In genomic region chr1:84417276-84417675, GRCm38 (mm10) we compare ENCODE assay signal across 19 mouse cellular contexts. TPM values are rescaled to one million over a fixed set of nuclear protein-coding genes. Genes with fewer than 3 reads are reported as not detected.
DNase-seq lines count a peak whose midpoint lies in the region; ATAC-seq lines count a peak whose summit lies in the region.
"Had no signal": no experiment of that assay in that cellular context is flagged by ENCODE, and none has a peak within 500 bp of the region (broad histone marks: within the 10 kb centered on the region; RNA-seq: fewer than 3 reads in every experiment).

No protein-coding gene starts in this region.

- H3K36me3 ChIP-seq in forebrain, embryonic 10.5 days (replicated peaks), result no peaks in the 10 kb centered on the region
- no peaks in the 10 kb centered on the region for H3K36me3 ChIP-seq in forebrain, embryonic 16.5 days (ENCODE audit: control insufficient read depth, insufficient read depth)
- no peaks in the 10 kb centered on the region for H3K36me3 ChIP-seq in kidney, embryonic 15.5 days
- no peaks in the 10 kb centered on the region for H3K36me3 ChIP-seq in midbrain, embryonic 12.5 days
- H3K36me3 ChIP-seq in midbrain, embryonic 10.5 days, result no peaks in the 10 kb centered on the region
- H3K36me3 ChIP-seq: limb, embryonic 13.5 days had no signal

- H3K4me1 ChIP-seq in forebrain, embryonic 10.5 days, result peaks cover 33% of the 10 kb centered on the region
- peaks cover 11% of the 10 kb centered on the region for H3K4me1 ChIP-seq in forebrain, embryonic 16.5 days (replicated peaks; ENCODE audit: control insufficient read depth, insufficient read depth, low read length)
- peaks cover 5% of the 10 kb centered on the region; the same call in 1 of the 2 replicates for H3K4me1 ChIP-seq in kidney, embryonic 15.5 days
- peaks cover 14% of the 10 kb centered on the region; the same call in 1 of the 2 replicates for H3K4me1 ChIP-seq in midbrain, embryonic 12.5 days
- peaks cover 18% of the 10 kb centered on the region for H3K4me1 ChIP-seq in midbrain, embryonic 10.5 days

- H3K4me3 ChIP-seq in forebrain, embryonic 10.5 days, result no peak overlapping the region
- H3K4me3 ChIP-seq in forebrain, embryonic 16.5 days (replicated peaks; ENCODE audit: low read length), result no peak overlapping the region
- H3K4me3 ChIP-seq in kidney, embryonic 15.5 days (replicated peaks), result no peak overlapping the region
- no peak overlapping the region for H3K4me3 ChIP-seq in midbrain, embryonic 12.5 days
- H3K4me3 ChIP-seq in midbrain, embryonic 10.5 days, result no peak overlapping the region
- H3K4me3 ChIP-seq: forebrain, embryonic 15.5 days; limb, embryonic 13.5 days had no signal

- H3K9ac ChIP-seq in forebrain, embryonic 16.5 days (replicated peaks; ENCODE audit: low read depth, low read length), result no peak overlapping the region
- H3K9ac ChIP-seq in kidney, embryonic 15.5 days, result no peak overlapping the region
- H3K9ac ChIP-seq in midbrain, embryonic 12.5 days (replicated peaks), result no peak overlapping the region
- H3K9ac ChIP-seq: forebrain, embryonic 15.5 days; limb, embryonic 13.5 days had no signal

- DNase-seq in forebrain, embryonic 10.5 days (ENCODE audit: extremely low spot score, low spot score), result no peak
- no peak for DNase-seq in kidney, adult 9 months
- no peak for DNase-seq in midbrain, embryonic 10.5 days (ENCODE audit: low spot score)
- DNase-seq in Muller cell, postnatal 12 days (ENCODE audit: inconsistent ontology term), result peak; percentile 73
- DNase-seq in adrenal gland, postnatal 25 days, result no peak
- DNase-seq: adrenal gland, adult 8-10 months; cerebellum, adult 11 months; cerebellum, adult 9-10 months; cerebellum, postnatal 36 days; gastrocnemius, postnatal 10 days; heart, postnatal 14 days; right cerebral cortex, postnatal 4 days had no signal

- no peaks in the 10 kb centered on the region for H3K9me3 ChIP-seq in forebrain, embryonic 10.5 days
- H3K9me3 ChIP-seq in forebrain, embryonic 16.5 days (ENCODE audit: control insufficient read depth, low read length), result no peaks in the 10 kb centered on the region
- H3K9me3 ChIP-seq in kidney, embryonic 15.5 days (replicated peaks), result no peaks in the 10 kb centered on the region
- H3K9me3 ChIP-seq in midbrain, embryonic 12.5 days, result no peaks in the 10 kb centered on the region
- H3K9me3 ChIP-seq in midbrain, embryonic 10.5 days (replicated peaks), result no peaks in the 10 kb centered on the region
- H3K9me3 ChIP-seq: forebrain, embryonic 15.5 days; limb, embryonic 13.5 days had no signal

- ATAC-seq in forebrain, embryonic 16.5 days, result no peak
- ATAC-seq in kidney, embryonic 15.5 days (replicated peaks; ENCODE audit: low FRiP score), result no peak; the same call in 1 of the 2 replicates
- ATAC-seq in midbrain, embryonic 12.5 days (ENCODE audit: low FRiP score, low read depth), result 0 out of 2 replicates have a peak, but pooled peaks have one; percentile 13

- 35% methylated on average over 6 of the region's 6 CpGs for WGBS in forebrain, embryonic 10.5 days
- 14% methylated on average over 6 of the region's 6 CpGs for WGBS in forebrain, embryonic 16.5 days
- WGBS in kidney, embryonic 15.5 days, result 54% methylated on average over 6 of the region's 6 CpGs
- WGBS in midbrain, embryonic 12.5 days, result 30% methylated on average over 6 of the region's 6 CpGs
- WGBS in midbrain, embryonic 10.5 days, result 43% methylated on average over 6 of the region's 6 CpGs

- H3K4me2 ChIP-seq in forebrain, embryonic 16.5 days (ENCODE audit: low read length), result no peak overlapping the region
- H3K4me2 ChIP-seq in kidney, embryonic 15.5 days, result no peak overlapping the region
- H3K4me2 ChIP-seq in midbrain, embryonic 12.5 days (replicated peaks), result no peak overlapping the region
- H3K4me2 ChIP-seq: forebrain, embryonic 15.5 days; limb, embryonic 13.5 days; liver, embryonic 11.5 days had no signal

- H3K27me3 ChIP-seq in forebrain, embryonic 10.5 days (ENCODE audit: poor library complexity, severe bottlenecking), result no peaks in the 10 kb centered on the region
- H3K27me3 ChIP-seq in forebrain, embryonic 16.5 days (replicated peaks; ENCODE audit: control insufficient read depth, insufficient read depth, low read length), result no peaks in the 10 kb centered on the region
- H3K27me3 ChIP-seq in kidney, embryonic 15.5 days, result no peaks in the 10 kb centered on the region
- H3K27me3 ChIP-seq in midbrain, embryonic 12.5 days, result no peaks in the 10 kb centered on the region
- no peaks in the 10 kb centered on the region for H3K27me3 ChIP-seq in midbrain, embryonic 10.5 days (ENCODE audit: low read depth, poor library complexity, severe bottlenecking)
- H3K27me3 ChIP-seq: CH12.LX; forebrain, embryonic 15.5 days; limb, embryonic 13.5 days had no signal

- H3K27ac ChIP-seq in forebrain, embryonic 10.5 days, result 0 out of 2 replicates have a peak overlapping the region, but pooled peaks have one; percentile 17
- no peak overlapping the region for H3K27ac ChIP-seq in forebrain, embryonic 16.5 days (ENCODE audit: low read length)
- peak overlapping the region; percentile 58; the same call in 1 of the 2 replicates for H3K27ac ChIP-seq in kidney, embryonic 15.5 days
- no peak overlapping the region for H3K27ac ChIP-seq in midbrain, embryonic 12.5 days (replicated peaks)
- H3K27ac ChIP-seq in midbrain, embryonic 10.5 days (replicated peaks), result no peak overlapping the region
- H3K27ac ChIP-seq: forebrain, embryonic 15.5 days; limb, embryonic 13.5 days had no signal

RNA-seq across cellular contexts. Expression of gene Pid1, which starts 53.3 kb away (rescaled TPM):
- polyA plus RNA-seq in forebrain, embryonic 10.5 days (2016; fragmentation: Nextera tagmentation; extraction: Ambion mirVana), result 13.2 and 16.3 TPM in 2 replicates
- 58.1 and 67.0 TPM in 2 replicates for polyA plus RNA-seq in forebrain, embryonic 16.5 days (2015; fragmentation: Nextera tagmentation; extraction: Ambion mirVana)
- 34.5 and 35.9 TPM in 2 replicates for polyA plus RNA-seq in kidney, embryonic 15.5 days (2015; fragmentation: Nextera tagmentation; extraction: Ambion mirVana)
- polyA plus RNA-seq in midbrain, embryonic 12.5 days (2016; fragmentation: Nextera tagmentation; extraction: Ambion mirVana), result 45.4 and 62.4 TPM in 2 replicates
- polyA plus RNA-seq in midbrain, embryonic 10.5 days (2016; fragmentation: Nextera tagmentation; extraction: Ambion mirVana), result 9.6 and 15.9 TPM in 2 replicates
- 18.8 and 21.2 TPM in 2 replicates for total RNA-seq in adrenal gland, postnatal 25 days (2021)
- total RNA-seq: CH12.LX had no signal

Comparison
In these comparisons a context has a peak if more than half of its experiments do, and no peak if none do; other contexts are left out.
1. H3K27ac ChIP-seq: peak in forebrain, embryonic 10.5 days (single experiment) and kidney, embryonic 15.5 days (single experiment); none in forebrain, embryonic 16.5 days (single experiment), midbrain, embryonic 12.5 days (single experiment) and midbrain, embryonic 10.5 days (single experiment).